Mouse (Mus musculus) small intestine, adult 2 months (tissue): Measurements from ENCODE around the gene Lmbr1l. TPM values are rescaled to one million over a fixed set of nuclear protein-coding genes. Genes with fewer than 3 reads are reported as not detected.

Experiments used
- H3K27ac ChIP-seq: fragments of 200-500 bp; 2 replicates; pipeline ENCODE4 v1.5.1; 2012; ENCODE audit warnings: low read depth, low read length, control low read depth, inconsistent platforms; ENCODE audit not compliant: insufficient read depth
- H3K27me3 ChIP-seq: fragments of 200-500 bp; 2 replicates; pipeline ENCODE4 v1.6.1; 2012; ENCODE audit warnings: mild to moderate bottlenecking, moderate library complexity, low read length, inconsistent platforms; ENCODE audit not compliant: control insufficient read depth, insufficient read depth
- H3K36me3 ChIP-seq: fragments of 200-500 bp; 2 replicates; pipeline ENCODE4 v1.6.1; 2012; ENCODE audit warnings: mild to moderate bottlenecking, low read length, control low read depth, inconsistent platforms; ENCODE audit not compliant: control insufficient read depth, insufficient read depth
- H3K4me1 ChIP-seq: fragments of 200-500 bp; 2 replicates; pipeline ENCODE4 v1.6.1; 2012; ENCODE audit warnings: low read length, inconsistent platforms, mixed read lengths; ENCODE audit not compliant: control insufficient read depth, insufficient read depth, insufficient read length
- H3K4me3 ChIP-seq: fragments of 200-500 bp; 2 replicates; pipeline ENCODE4 v1.5.1; 2012; ENCODE audit warnings: low read depth, mild to moderate bottlenecking, control low read depth, inconsistent platforms, low read length, moderate library complexity
- CTCF ChIP-seq: fragments of 200-500 bp; IDR thresholded peaks from 2 replicates; pipeline ENCODE4 v1.5.1; 2012; ENCODE audit warnings: low read depth, mild to moderate bottlenecking, control low read depth, inconsistent platforms, low read length, moderate library complexity, mixed read lengths; ENCODE audit not compliant: insufficient replicate concordance, insufficient read length; ENCODE audit errors: extremely low read depth
- POLR2A ChIP-seq: fragments of 200-500 bp; IDR thresholded peaks from 2 replicates; pipeline ENCODE4 v1.6.1; 2012; ENCODE audit warnings: low read depth, mild to moderate bottlenecking, control low read depth, inconsistent platforms, low read length, moderate library complexity
- WGBS: fragments of 180-500 bp; shearing (Covaris S2); methylation state at CpG from one replicate; pipeline ENCODE4 v1.1.7; 2018; 5-methylcytosine and 5-hydroxymethylcytosine counted together
- polyA plus RNA-seq: library from polyadenylated mRNA; depleted of rRNA; stranded (reverse); fragments of >200 nt; gene quantifications from 2 replicates; pipeline ENCODE4 v1.2.3, GENCODE M21; 2012; rRNA removed

Lmbr1l gene
- polyA plus RNA-seq, result 183 and 395 TPM in 2 replicates

- Histone ChIP-seq H3K4me3 (peak within 1 kb of the TSS; percentile 78), H3K4me1 (peaks cover 7% of the 10 kb centered on the region; the same call in 1 of the 2 replicates), H3K27ac (peak within 1 kb of the TSS; percentile 74), H3K36me3 (peaks cover 14% of the 10 kb centered on the region), H3K27me3 (no peaks in the 10 kb centered on the region)
- WGBS, result under 1% methylated on average over 82 of the region's 82 CpGs
- peak; percentile 80 for TF ChIP-seq POLR2A
- TF ChIP-seq CTCF, result 0 out of 2 replicates have a peak, but pooled peaks have one; percentile 18
These were observed at the start of gene Lmbr1l for GRCm38 (mm10) chr15:98917538-98918498. TSS of gene Lmbr1l (minus strand) at chr15:98918231.

GRCm38 (mm10) chr15:98959531-98959930 is 41.5 kb upstream of the Lmbr1l start:
- H3K4me3 ChIP-seq, result no peak overlapping the region
- TF ChIP-seq CTCF (no peak), POLR2A (no peak)
- H3K4me1 ChIP-seq, result no peaks in the 10 kb centered on the region
- 73% methylated on average over 3 of the region's 3 CpGs for WGBS
- H3K27ac ChIP-seq, result no peak overlapping the region
- no peaks in the 10 kb centered on the region for H3K36me3 ChIP-seq
- H3K27me3 ChIP-seq, result no peaks in the 10 kb centered on the region

GRCm38 (mm10) chr15:98958901-98959420 is 40.9 kb upstream of the Lmbr1l start:
- no peaks in the 10 kb centered on the region for H3K4me1 ChIP-seq
- TF ChIP-seq POLR2A (no peak), CTCF (no peak)
- WGBS, result 81% methylated on average over 4 of the region's 4 CpGs
- no peak overlapping the region for H3K4me3 ChIP-seq
- H3K27ac ChIP-seq, result no peak overlapping the region
- no peaks in the 10 kb centered on the region for H3K36me3 ChIP-seq
- no peaks in the 10 kb centered on the region for H3K27me3 ChIP-seq

- no peaks in the 10 kb centered on the region for H3K4me1 ChIP-seq
- TF ChIP-seq CTCF (no peak), POLR2A (no peak)
- H3K27ac ChIP-seq, result no peak overlapping the region
- no peak overlapping the region for H3K4me3 ChIP-seq
- 83% methylated on average over 5 of the region's 5 CpGs for WGBS
- H3K27me3 ChIP-seq, result no peaks in the 10 kb centered on the region
- no peaks in the 10 kb centered on the region for H3K36me3 ChIP-seq
These were observed 39.4 kb upstream of the Lmbr1l start for GRCm38 (mm10) chr15:98957475-98957874.

- 90% methylated on average over 4 of the region's 4 CpGs for WGBS
- no peaks in the 10 kb centered on the region for H3K36me3 ChIP-seq
These were observed 38.0 kb upstream of the Lmbr1l start for GRCm38 (mm10) chr15:98956000-98956399.

GRCm38 (mm10) chr15:98955324-98955723 is 37.3 kb upstream of the Lmbr1l start:
- H3K4me3 ChIP-seq, result no peak overlapping the region
- no peak overlapping the region for H3K27ac ChIP-seq
- TF ChIP-seq CTCF (no peak), POLR2A (no peak)
- 0 out of 2 replicates have a peak, but pooled peaks cover 2% of the 10 kb centered on the region for H3K4me1 ChIP-seq
- H3K36me3 ChIP-seq, result no peaks in the 10 kb centered on the region
- 76% methylated on average over 4 of the region's 4 CpGs for WGBS
- H3K27me3 ChIP-seq, result no peaks in the 10 kb centered on the region

More at GRCm38 (mm10) chr15:98956000-98956399, 38.0 kb upstream of the Lmbr1l start:
- no peak overlapping the region for H3K4me3 ChIP-seq
- no peaks in the 10 kb centered on the region for H3K27me3 ChIP-seq
- no peak overlapping the region for H3K27ac ChIP-seq
- TF ChIP-seq POLR2A, result no peak
- TF ChIP-seq CTCF, result no peak
- H3K4me1 ChIP-seq, result 0 out of 2 replicates have a peak, but pooled peaks cover 2% of the 10 kb centered on the region
